Mouse (Mus musculus): ENCODE data around the gene Rpl23. TPM values are rescaled to one million over a fixed set of nuclear protein-coding genes. Genes with fewer than 3 reads are reported as not detected.
A peak's percentile ranks its signal among the peaks of the same experiment; 100 is the strongest.

The Rpl23 gene
- total and polyA plus RNA-seq, 3 experiments: 255 to 1,694 (median 589) TPM

- DNase-seq (ENCODE audit: low spot score) (no peak), ATAC-seq (ENCODE audit: extremely low read depth, insufficient number of reproducible peaks, low FRiP score, poor library complexity, severe bottlenecking) (peak; percentile 37; the same call in 1 of the 2 replicates)
- Histone ChIP-seq H3K4me1 (ENCODE audit: insufficient read depth, low read depth, low read length) (peaks cover 34% of the 10 kb centered on the region), H3K36me3 (replicated peaks) (peaks cover 69% of the 10 kb centered on the region), H3K4me3 (ENCODE audit: low read depth, low read length) (no peak overlapping the region), H3K9me3 (replicated peaks) (no peaks in the 10 kb centered on the region), H3K27me3 (ENCODE audit: insufficient read depth, low read length) (0 out of 2 replicates have a peak, but pooled peaks cover 3% of the 10 kb centered on the region)
- TF ChIP-seq CTCF (IDR thresholded peaks at IDR 0.05; ENCODE audit: low read depth, low read length): no peak
- TF ChIP-seq POLR2AphosphoS5 (IDR thresholded peaks at IDR 0.05; ENCODE audit: insufficient replicate concordance, low read depth, low read length): no peak
- no peak for TF ChIP-seq TAL1 (conservative IDR thresholded peaks at IDR 0.05; ENCODE audit: low read depth, low read length)
- no peak for TF ChIP-seq GATA1 (IDR thresholded peaks at IDR 0.05; ENCODE audit: borderline replicate concordance, low read length)
- TF ChIP-seq GATA2 (IDR thresholded peaks at IDR 0.05; ENCODE audit: borderline replicate concordance, low read depth, low read length): no peak
Observed at GRCm38 (mm10) chr11:97777129-97777529, 5.1 kb downstream of the Rpl23 start.

- Histone ChIP-seq H3K9me3 (replicated peaks) (no peaks in the 10 kb centered on the region), H3K4me3 (ENCODE audit: low read depth, low read length) (no peak overlapping the region), H3K27me3 (ENCODE audit: insufficient read depth, low read length) (0 out of 2 replicates have a peak, but pooled peaks cover 3% of the 10 kb centered on the region), H3K36me3 (replicated peaks) (peaks cover 66% of the 10 kb centered on the region), H3K4me1 (ENCODE audit: insufficient read depth, low read depth, low read length) (peaks cover 34% of the 10 kb centered on the region)
- TF ChIP-seq POLR2AphosphoS5 (IDR thresholded peaks at IDR 0.05; ENCODE audit: insufficient replicate concordance, low read depth, low read length) (peak; percentile 87; the same call in 1 of the 2 replicates), CTCF (IDR thresholded peaks at IDR 0.05; ENCODE audit: low read depth, low read length) (no peak)
- ATAC-seq (ENCODE audit: extremely low read depth, insufficient number of reproducible peaks, low FRiP score, poor library complexity, severe bottlenecking) (no peak), DNase-seq (ENCODE audit: low spot score) (no peak)
Observed at GRCm38 (mm10) chr11:97776497-97777128, 5.6 kb downstream of the Rpl23 start.

DNA sequence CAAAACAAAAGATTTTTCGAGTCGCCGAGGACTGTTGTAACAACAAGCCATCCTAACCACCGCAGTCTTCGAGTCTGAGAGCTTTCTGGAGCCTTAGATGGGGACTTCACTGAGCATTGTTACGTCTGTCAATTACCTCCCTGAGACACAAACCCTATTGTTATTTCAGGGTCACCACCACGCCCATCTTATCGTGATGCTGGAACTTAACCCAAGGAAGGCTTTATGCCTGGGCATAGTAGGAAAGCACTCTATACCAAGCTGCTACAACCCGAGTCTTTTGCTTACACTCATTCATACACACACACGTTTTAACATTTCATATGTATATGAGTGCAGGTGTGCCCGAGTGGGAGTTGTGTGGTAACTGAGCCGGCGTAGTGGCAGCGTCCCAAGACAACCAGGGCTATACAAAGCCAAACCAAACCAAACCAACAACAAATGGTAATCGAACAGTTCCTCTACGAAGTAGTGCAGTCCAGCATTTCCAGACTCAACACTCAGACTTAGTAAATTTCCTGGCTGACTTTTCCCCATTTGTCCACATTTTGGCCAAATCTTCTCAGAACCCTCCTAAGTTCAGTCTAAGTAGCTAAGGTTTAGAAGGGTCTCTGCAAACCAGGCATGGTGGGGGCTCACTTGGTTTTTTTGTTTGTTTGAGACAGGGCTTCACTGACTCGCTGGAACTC is 6.3 kb downstream of the Rpl23 start, which contains the start of gene 1700001P01Rik:
Gene 1700001P01Rik, minus strand, starts transcription at position 111 of the 689 bp plus-strand sequence.
- Histone ChIP-seq H3K27me3 (ENCODE audit: insufficient read depth, low read length) (peaks cover 5% of the 10 kb centered on the region; the same call in 1 of the 2 replicates), H3K4me3 (ENCODE audit: low read depth, low read length) (no peak within 1 kb of the TSS), H3K9me3 (replicated peaks) (no peaks in the 10 kb centered on the region), H3K36me3 (replicated peaks) (peaks cover 60% of the 10 kb centered on the region), H3K4me1 (ENCODE audit: insufficient read depth, low read depth, low read length) (peaks cover 34% of the 10 kb centered on the region)
- DNase-seq (ENCODE audit: low spot score): no peak
- TF ChIP-seq GATA2 (IDR thresholded peaks at IDR 0.05; ENCODE audit: borderline replicate concordance, low read depth, low read length) (no peak), POLR2AphosphoS5 (IDR thresholded peaks at IDR 0.05; ENCODE audit: insufficient replicate concordance, low read depth, low read length) (peak; percentile 50)
- no peak for ATAC-seq (ENCODE audit: extremely low read depth, insufficient number of reproducible peaks, low FRiP score, poor library complexity, severe bottlenecking)

DNA sequence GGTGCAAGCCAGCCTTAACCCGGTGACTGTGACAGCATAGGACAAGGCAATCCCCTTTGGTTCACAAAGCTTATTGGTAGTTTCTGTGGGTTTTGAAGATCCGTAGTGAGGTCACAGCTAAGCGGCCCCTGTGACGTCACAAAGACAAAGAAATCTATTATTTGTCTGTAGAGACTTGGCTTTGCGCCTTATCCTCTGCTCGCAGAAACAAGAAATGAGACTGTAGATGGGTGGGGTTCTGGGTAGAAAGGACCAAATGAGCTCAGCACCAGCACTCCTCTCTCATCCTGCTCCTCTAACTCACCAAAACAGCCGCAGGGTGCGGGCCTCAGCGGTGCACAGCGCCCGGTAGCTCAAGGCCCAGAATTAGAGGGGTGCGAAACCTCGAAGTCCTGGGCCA is 7.1 kb downstream of the Rpl23 start:
- ATAC-seq (ENCODE audit: extremely low read depth, insufficient number of reproducible peaks, low FRiP score, poor library complexity, severe bottlenecking) (no peak), DNase-seq (ENCODE audit: low spot score) (no peak)
- Histone ChIP-seq H3K27me3 (ENCODE audit: insufficient read depth, low read length) (peaks cover 5% of the 10 kb centered on the region; the same call in 1 of the 2 replicates), H3K4me3 (ENCODE audit: low read depth, low read length) (no peak overlapping the region), H3K9me3 (replicated peaks) (no peaks in the 10 kb centered on the region), H3K36me3 (replicated peaks) (peaks cover 52% of the 10 kb centered on the region), H3K4me1 (ENCODE audit: insufficient read depth, low read depth, low read length) (peaks cover 27% of the 10 kb centered on the region)
- TF ChIP-seq TAL1 (conservative IDR thresholded peaks at IDR 0.05; ENCODE audit: low read depth, low read length) (no peak), CTCF (IDR thresholded peaks at IDR 0.05; ENCODE audit: low read depth, low read length) (no peak), GATA1 (IDR thresholded peaks at IDR 0.05; ENCODE audit: borderline replicate concordance, low read length) (no peak), GATA2 (IDR thresholded peaks at IDR 0.05; ENCODE audit: borderline replicate concordance, low read depth, low read length) (no peak), POLR2AphosphoS5 (IDR thresholded peaks at IDR 0.05; ENCODE audit: insufficient replicate concordance, low read depth, low read length) (no peak)

GRCm38 (mm10) chr11:97771410-97771809 is 10.8 kb downstream of the Rpl23 start:
- no peak for TF ChIP-seq CTCF (IDR thresholded peaks at IDR 0.05; ENCODE audit: low read depth, low read length)
- TF ChIP-seq POLR2AphosphoS5 (IDR thresholded peaks at IDR 0.05; ENCODE audit: insufficient replicate concordance, low read depth, low read length): no peak
- TF ChIP-seq GATA2 (IDR thresholded peaks at IDR 0.05; ENCODE audit: borderline replicate concordance, low read depth, low read length): no peak
- TF ChIP-seq GATA1 (IDR thresholded peaks at IDR 0.05; ENCODE audit: borderline replicate concordance, low read length): no peak
- TF ChIP-seq TAL1 (conservative IDR thresholded peaks at IDR 0.05; ENCODE audit: low read depth, low read length): no peak
- DNase-seq (ENCODE audit: low spot score) (no peak), ATAC-seq (ENCODE audit: extremely low read depth, insufficient number of reproducible peaks, low FRiP score, poor library complexity, severe bottlenecking) (no peak)
- H3K4me3 ChIP-seq (ENCODE audit: low read depth, low read length): no peak overlapping the region
- peaks cover 5% of the 10 kb centered on the region; the same call in 1 of the 2 replicates for H3K27me3 ChIP-seq (ENCODE audit: insufficient read depth, low read length)
- peaks cover 6% of the 10 kb centered on the region; the same call in 1 of the 2 replicates for H3K4me1 ChIP-seq (ENCODE audit: insufficient read depth, low read depth, low read length)
- peaks cover 15% of the 10 kb centered on the region for H3K36me3 ChIP-seq (replicated peaks)
- H3K9me3 ChIP-seq (replicated peaks): no peaks in the 10 kb centered on the region

GRCm38 (mm10) chr11:97769704-97770103 is 12.5 kb downstream of the Rpl23 start:
- H3K4me1 ChIP-seq (ENCODE audit: insufficient read depth, low read depth, low read length): peaks cover 14% of the 10 kb centered on the region
- H3K36me3 ChIP-seq (replicated peaks): peaks cover 6% of the 10 kb centered on the region
- ATAC-seq (ENCODE audit: extremely low read depth, insufficient number of reproducible peaks, low FRiP score, poor library complexity, severe bottlenecking) (no peak), DNase-seq (ENCODE audit: low spot score) (no peak)
- peaks cover 5% of the 10 kb centered on the region; the same call in 1 of the 2 replicates for H3K27me3 ChIP-seq (ENCODE audit: insufficient read depth, low read length)
- H3K9me3 ChIP-seq (replicated peaks): no peaks in the 10 kb centered on the region
- H3K4me3 ChIP-seq (ENCODE audit: low read depth, low read length): no peak overlapping the region
- TF ChIP-seq POLR2AphosphoS5 (IDR thresholded peaks at IDR 0.05; ENCODE audit: insufficient replicate concordance, low read depth, low read length) (no peak), GATA2 (IDR thresholded peaks at IDR 0.05; ENCODE audit: borderline replicate concordance, low read depth, low read length) (no peak), TAL1 (conservative IDR thresholded peaks at IDR 0.05; ENCODE audit: low read depth, low read length) (no peak), CTCF (IDR thresholded peaks at IDR 0.05; ENCODE audit: low read depth, low read length) (no peak), GATA1 (IDR thresholded peaks at IDR 0.05; ENCODE audit: borderline replicate concordance, low read length) (no peak)
